Mouse (Mus musculus): ENCODE measurements around the gene Sele. TPM values are rescaled to one million over a fixed set of nuclear protein-coding genes. Genes with fewer than 3 reads are reported as not detected.

Gene Sele
- polyA plus RNA-seq, 1 experiment from 2014 or later = 0.46 TPM

- Histone ChIP-seq H3K27me3 (replicated peaks) (no peaks in the 10 kb centered on the region), H3K4me3 (no peak overlapping the region), H3K9me3 (replicated peaks) (no peaks in the 10 kb centered on the region), H3K27ac (ENCODE audit: poor library complexity, severe bottlenecking) (no peak overlapping the region), H3K9ac (no peak overlapping the region), H3K36me3 (no peaks in the 10 kb centered on the region), H3K4me1 (replicated peaks) (peaks cover 16% of the 10 kb centered on the region), H3K4me2 (no peak overlapping the region)
- WGBS = 67% methylated on average over 10 of the region's 10 CpGs
- ATAC-seq (ENCODE audit: insufficient number of reproducible peaks, low FRiP score) = no peak
Observed at GRCm38 (mm10) chr1:164040385-164041135, 7.5 kb upstream of the Sele start.

DNA sequence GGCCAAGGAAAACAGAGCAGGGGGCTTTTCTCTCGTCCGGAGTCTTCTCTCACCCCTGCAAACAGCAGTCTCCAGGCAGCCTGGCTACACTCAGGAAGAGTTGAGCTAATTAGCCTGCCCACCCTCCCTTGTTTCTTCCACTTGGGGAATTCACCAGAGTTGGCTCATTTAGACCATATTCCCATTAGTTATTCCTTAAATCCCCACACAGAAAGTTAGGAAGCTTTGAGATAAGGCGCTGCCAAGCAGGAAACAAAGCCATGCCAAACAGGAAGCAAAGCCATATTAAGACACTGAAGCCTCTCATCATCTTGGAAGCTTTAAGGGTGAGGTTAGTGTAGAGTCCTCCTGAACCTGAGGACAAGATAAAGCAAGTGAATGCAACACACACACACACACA lies 4.5 kb upstream of the Sele start:
- Histone ChIP-seq H3K4me1 (replicated peaks) (peaks cover 16% of the 10 kb centered on the region), H3K4me2 (no peak overlapping the region), H3K9me3 (replicated peaks) (no peaks in the 10 kb centered on the region), H3K36me3 (no peaks in the 10 kb centered on the region), H3K27ac (ENCODE audit: poor library complexity, severe bottlenecking) (no peak overlapping the region), H3K4me3 (no peak overlapping the region), H3K9ac (no peak overlapping the region), H3K27me3 (replicated peaks) (no peaks in the 10 kb centered on the region)
- 49% methylated on average over 3 of the region's 3 CpGs for WGBS
- peak; percentile 76 for ATAC-seq (ENCODE audit: insufficient number of reproducible peaks, low FRiP score)

- H3K27me3 ChIP-seq (replicated peaks) = no peaks in the 10 kb centered on the region
- H3K4me1 ChIP-seq (replicated peaks) = no peaks in the 10 kb centered on the region
- H3K27ac ChIP-seq (ENCODE audit: poor library complexity, severe bottlenecking) = no peak overlapping the region
- H3K4me2 ChIP-seq = no peak overlapping the region
- H3K4me3 ChIP-seq = no peak overlapping the region
- H3K9me3 ChIP-seq (replicated peaks) = no peaks in the 10 kb centered on the region
- no peaks in the 10 kb centered on the region for H3K36me3 ChIP-seq
- 89% methylated on average over 9 of the region's 9 CpGs for WGBS
- H3K9ac ChIP-seq = no peak overlapping the region
- no peak for ATAC-seq (ENCODE audit: insufficient number of reproducible peaks, low FRiP score)
Observed at GRCm38 (mm10) chr1:164053561-164053960, 5.5 kb downstream of the Sele start.

GRCm38 (mm10) chr1:164054800-164055199 lies 6.8 kb downstream of the Sele start:
- WGBS = 35% methylated on average over 2 of the region's 2 CpGs
- no peak for ATAC-seq (ENCODE audit: insufficient number of reproducible peaks, low FRiP score)

DNA sequence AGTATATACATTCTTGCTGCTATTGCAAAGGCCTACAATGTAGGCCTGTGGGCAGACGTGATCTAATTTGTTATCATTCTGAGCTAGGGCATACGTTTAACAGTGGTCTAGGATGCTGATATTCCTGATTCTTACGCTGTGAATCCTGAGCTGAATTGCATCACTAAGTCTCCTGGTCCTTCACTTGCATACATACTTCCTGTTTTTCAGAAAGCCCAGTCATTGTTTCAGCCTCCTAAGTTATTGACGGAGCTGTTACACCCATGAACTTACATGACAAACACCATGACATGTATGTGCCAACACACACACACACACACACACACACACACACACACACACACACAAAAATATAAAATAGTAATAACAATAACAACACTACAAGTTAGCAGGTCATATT lies 12.0 kb downstream of the Sele start:
- H3K4me3 ChIP-seq = no peak overlapping the region
- H3K4me1 ChIP-seq (replicated peaks) = no peaks in the 10 kb centered on the region
- H3K27ac ChIP-seq (ENCODE audit: poor library complexity, severe bottlenecking) = no peak overlapping the region
- H3K9me3 ChIP-seq (replicated peaks) = no peaks in the 10 kb centered on the region
- no peak overlapping the region for H3K9ac ChIP-seq
- WGBS = 80% methylated on average over 4 of the region's 4 CpGs
- no peaks in the 10 kb centered on the region for H3K36me3 ChIP-seq
- no peak for ATAC-seq (ENCODE audit: insufficient number of reproducible peaks, low FRiP score)
- no peak overlapping the region for H3K4me2 ChIP-seq
- H3K27me3 ChIP-seq (replicated peaks) = no peaks in the 10 kb centered on the region

More at GRCm38 (mm10) chr1:164054800-164055199, 6.8 kb downstream of the Sele start:
- Histone ChIP-seq H3K4me3 (no peak overlapping the region), H3K27ac (ENCODE audit: poor library complexity, severe bottlenecking) (no peak overlapping the region), H3K27me3 (replicated peaks) (no peaks in the 10 kb centered on the region), H3K4me2 (no peak overlapping the region), H3K4me1 (replicated peaks) (no peaks in the 10 kb centered on the region), H3K9ac (no peak overlapping the region), H3K36me3 (no peaks in the 10 kb centered on the region), H3K9me3 (replicated peaks) (no peaks in the 10 kb centered on the region)

- no peak for ATAC-seq (ENCODE audit: insufficient number of reproducible peaks, low FRiP score)
- no peaks in the 10 kb centered on the region for H3K27me3 ChIP-seq (replicated peaks)
- H3K9me3 ChIP-seq (replicated peaks) = no peaks in the 10 kb centered on the region
Observed at GRCm38 (mm10) chr1:164061278-164061677, 13.2 kb downstream of the Sele start.

GRCm38 (mm10) chr1:164061925-164062324 lies 13.9 kb downstream of the Sele start, which contains the start of gene Sell:
Gene Sell (plus strand): TSS chr1:164061982.
- H3K4me3 ChIP-seq = no peak within 1 kb of the TSS

More at GRCm38 (mm10) chr1:164061278-164061677, 13.2 kb downstream of the Sele start:
- no peak overlapping the region for H3K4me3 ChIP-seq
- H3K9ac ChIP-seq = no peak overlapping the region
- H3K27ac ChIP-seq (ENCODE audit: poor library complexity, severe bottlenecking) = no peak overlapping the region
- no peaks in the 10 kb centered on the region for H3K4me1 ChIP-seq (replicated peaks)
- WGBS = 36% methylated on average over 4 of the region's 4 CpGs
- no peak overlapping the region for H3K4me2 ChIP-seq
- H3K36me3 ChIP-seq = no peaks in the 10 kb centered on the region

GRCm38 (mm10) chr1:164062856-164063255 lies 14.8 kb downstream of the Sele start:
- ATAC-seq (ENCODE audit: insufficient number of reproducible peaks, low FRiP score) = no peak
- no peak overlapping the region for H3K4me2 ChIP-seq
- WGBS = 52% methylated on average over 2 of the region's 2 CpGs
- H3K4me1 ChIP-seq (replicated peaks) = no peaks in the 10 kb centered on the region
- no peaks in the 10 kb centered on the region for H3K36me3 ChIP-seq
- H3K9ac ChIP-seq = no peak overlapping the region
- no peak overlapping the region for H3K4me3 ChIP-seq
- no peaks in the 10 kb centered on the region for H3K9me3 ChIP-seq (replicated peaks)
- H3K27me3 ChIP-seq (replicated peaks) = no peaks in the 10 kb centered on the region
- no peak overlapping the region for H3K27ac ChIP-seq (ENCODE audit: poor library complexity, severe bottlenecking)

More at GRCm38 (mm10) chr1:164061925-164062324, 13.9 kb downstream of the Sele start, which contains the start of gene Sell:
- Histone ChIP-seq H3K4me2 (no peak within 1 kb of the TSS), H3K9ac (no peak within 1 kb of the TSS), H3K4me1 (replicated peaks) (no peaks in the 10 kb centered on the region), H3K27me3 (replicated peaks) (no peaks in the 10 kb centered on the region), H3K9me3 (replicated peaks) (no peaks in the 10 kb centered on the region), H3K36me3 (no peaks in the 10 kb centered on the region), H3K27ac (ENCODE audit: poor library complexity, severe bottlenecking) (no peak within 1 kb of the TSS)
- ATAC-seq (ENCODE audit: insufficient number of reproducible peaks, low FRiP score) = no peak
- WGBS = 65% methylated on average over 4 of the region's 4 CpGs

- Histone ChIP-seq H3K27ac (ENCODE audit: poor library complexity, severe bottlenecking) (no peak overlapping the region), H3K9me3 (replicated peaks) (no peaks in the 10 kb centered on the region), H3K4me2 (no peak overlapping the region), H3K27me3 (replicated peaks) (no peaks in the 10 kb centered on the region), H3K9ac (no peak overlapping the region), H3K4me1 (replicated peaks) (no peaks in the 10 kb centered on the region), H3K4me3 (no peak overlapping the region), H3K36me3 (no peaks in the 10 kb centered on the region)
- no peak for ATAC-seq (ENCODE audit: insufficient number of reproducible peaks, low FRiP score)
- WGBS = 54% methylated on average over 3 of the region's 3 CpGs
Observed at GRCm38 (mm10) chr1:164063745-164064144, 15.7 kb downstream of the Sele start.

DNA sequence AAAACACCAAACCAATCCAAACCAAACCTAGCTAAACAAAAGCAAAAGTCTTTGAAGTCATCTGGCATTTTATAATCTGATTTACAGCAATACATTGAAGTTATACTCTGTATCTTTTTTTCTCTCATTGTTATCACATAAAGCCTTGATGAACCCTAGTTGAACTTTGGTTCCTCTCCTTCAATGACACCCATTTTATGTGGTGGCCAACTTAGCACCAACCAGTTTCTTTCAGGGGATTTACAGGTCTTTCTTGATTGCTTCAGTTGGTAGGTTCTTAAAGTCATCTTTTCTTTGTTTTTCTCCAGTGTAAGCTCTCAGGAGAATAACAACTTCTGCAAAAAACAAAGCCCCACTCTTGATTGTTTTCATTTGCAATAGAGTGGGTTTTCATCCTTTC lies 21.2 kb downstream of the Sele start:
- Histone ChIP-seq H3K27ac (ENCODE audit: poor library complexity, severe bottlenecking) (no peak overlapping the region), H3K27me3 (replicated peaks) (no peaks in the 10 kb centered on the region), H3K36me3 (no peaks in the 10 kb centered on the region), H3K9me3 (replicated peaks) (no peaks in the 10 kb centered on the region), H3K4me1 (replicated peaks) (no peaks in the 10 kb centered on the region), H3K4me3 (no peak overlapping the region), H3K4me2 (no peak overlapping the region), H3K9ac (no peak overlapping the region)
- ATAC-seq (ENCODE audit: insufficient number of reproducible peaks, low FRiP score) = no peak

DNA sequence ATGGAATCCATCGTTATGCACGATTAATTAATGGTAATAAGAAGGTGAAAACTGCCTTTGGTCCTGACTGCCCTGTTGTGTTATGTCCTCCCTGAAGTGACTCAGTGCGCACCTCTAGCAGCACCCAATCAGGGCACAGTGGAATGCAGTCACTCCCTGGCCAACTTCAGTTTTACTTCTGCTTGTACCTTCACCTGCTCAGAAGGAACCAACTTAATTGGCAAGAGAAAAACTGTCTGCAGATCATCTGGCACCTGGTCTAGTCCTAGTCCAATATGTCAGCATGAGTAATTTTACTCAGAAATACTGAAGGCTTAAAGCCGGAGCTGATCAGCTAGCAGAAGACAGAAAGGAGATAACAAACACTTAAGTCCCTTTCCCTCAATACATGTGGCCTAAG lies 22.4 kb downstream of the Sele start:
- Histone ChIP-seq H3K4me2 (no peak overlapping the region), H3K9me3 (replicated peaks) (no peaks in the 10 kb centered on the region), H3K9ac (no peak overlapping the region), H3K4me3 (no peak overlapping the region), H3K36me3 (no peaks in the 10 kb centered on the region), H3K27me3 (replicated peaks) (no peaks in the 10 kb centered on the region), H3K4me1 (replicated peaks) (no peaks in the 10 kb centered on the region), H3K27ac (ENCODE audit: poor library complexity, severe bottlenecking) (no peak overlapping the region)
- no peak for ATAC-seq (ENCODE audit: insufficient number of reproducible peaks, low FRiP score)
- WGBS = 73% methylated on average over 4 of the region's 4 CpGs

- 73% methylated on average over 7 of the region's 7 CpGs for WGBS
- H3K36me3 ChIP-seq = no peaks in the 10 kb centered on the region
- ATAC-seq (ENCODE audit: insufficient number of reproducible peaks, low FRiP score) = no peak
- no peak overlapping the region for H3K4me3 ChIP-seq
- no peaks in the 10 kb centered on the region for H3K4me1 ChIP-seq (replicated peaks)
- H3K9ac ChIP-seq = no peak overlapping the region
- H3K4me2 ChIP-seq = no peak overlapping the region
- H3K9me3 ChIP-seq (replicated peaks) = no peaks in the 10 kb centered on the region
- H3K27ac ChIP-seq (ENCODE audit: poor library complexity, severe bottlenecking) = no peak overlapping the region
- H3K27me3 ChIP-seq (replicated peaks) = no peaks in the 10 kb centered on the region
Observed at GRCm38 (mm10) chr1:164071111-164071510, 23.1 kb downstream of the Sele start.

Data from heart, embryonic 12.5 days (tissue).